Mouse (Mus musculus) adipose tissue, adult 10 weeks (tissue): Measurements from ENCODE around the gene Irs3. TPM values are rescaled to one million over a fixed set of nuclear protein-coding genes. Genes with fewer than 3 reads are reported as not detected.

Experiments used
- polyA plus RNA-seq: library from polyadenylated mRNA; stranded (reverse); fragments of 350-450 nt; fragmentation: Illumina TruSeq; extraction: RNeasy Lipid Tissue Mini Kit (QIAGEN cat#74804); gene quantifications from one replicate; pipeline ENCODE4 v1.2.3, GENCODE M21; 2014; ENCODE audit warnings: low read depth, low replicate concordance

The Irs3 gene
- polyA plus RNA-seq: 15.2 TPM

GRCm38 (mm10) chr5:137645652-137646091 is at the start of gene Irs3:
Gene Irs3, minus strand, starts transcription at chr5:137645714.

DNA sequence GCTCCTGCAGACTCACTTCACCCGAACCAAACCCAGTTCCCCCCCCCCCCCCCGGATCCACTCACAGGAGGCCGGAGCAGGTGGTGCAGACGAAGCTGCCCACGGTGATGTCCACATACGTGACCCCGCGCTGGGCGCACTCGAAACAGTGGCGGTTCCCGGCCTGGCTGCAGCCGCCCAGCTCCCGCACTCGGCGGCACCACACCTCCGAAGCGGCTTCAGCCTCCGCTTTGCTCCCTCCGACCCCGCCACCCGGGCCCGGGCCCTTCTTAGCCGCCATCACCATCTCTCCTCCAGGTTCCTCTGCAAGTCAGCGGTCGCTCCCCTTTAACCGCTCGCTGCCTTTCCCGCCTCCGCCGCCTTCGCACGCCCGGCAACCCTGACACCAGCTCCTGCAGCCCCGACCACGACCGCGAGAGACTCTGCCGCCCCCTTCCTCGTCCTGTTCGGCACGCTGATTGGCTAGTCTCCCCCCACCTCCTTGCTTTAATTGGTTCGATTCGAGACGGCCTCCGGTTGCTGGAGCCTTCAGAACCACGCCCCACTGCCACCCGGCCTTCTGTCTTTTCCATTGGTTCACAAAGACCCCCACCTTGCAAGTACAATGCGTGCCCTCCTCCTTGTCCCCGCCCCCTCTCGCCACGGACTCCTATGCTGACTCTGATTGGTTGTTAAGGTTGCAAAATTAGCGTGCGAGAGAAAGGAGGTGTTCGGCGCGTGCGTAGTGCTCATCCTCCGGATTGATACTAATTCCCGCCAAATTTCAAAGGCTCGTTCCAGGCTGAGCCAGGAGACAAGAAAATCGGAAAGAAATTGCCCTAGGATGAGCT is 39.0 kb upstream of the Irs3 start, which contains the start of gene Agfg2:
Gene Agfg2 (minus strand): TSS at position 433 of the 830 bp plus-strand sequence.

GRCm38 (mm10) chr5:137641054-137641453 is 4.5 kb downstream of the Irs3 start, which contains the start of gene Sap25:
Gene Sap25, plus strand, starts transcription at chr5:137641334.

DNA sequence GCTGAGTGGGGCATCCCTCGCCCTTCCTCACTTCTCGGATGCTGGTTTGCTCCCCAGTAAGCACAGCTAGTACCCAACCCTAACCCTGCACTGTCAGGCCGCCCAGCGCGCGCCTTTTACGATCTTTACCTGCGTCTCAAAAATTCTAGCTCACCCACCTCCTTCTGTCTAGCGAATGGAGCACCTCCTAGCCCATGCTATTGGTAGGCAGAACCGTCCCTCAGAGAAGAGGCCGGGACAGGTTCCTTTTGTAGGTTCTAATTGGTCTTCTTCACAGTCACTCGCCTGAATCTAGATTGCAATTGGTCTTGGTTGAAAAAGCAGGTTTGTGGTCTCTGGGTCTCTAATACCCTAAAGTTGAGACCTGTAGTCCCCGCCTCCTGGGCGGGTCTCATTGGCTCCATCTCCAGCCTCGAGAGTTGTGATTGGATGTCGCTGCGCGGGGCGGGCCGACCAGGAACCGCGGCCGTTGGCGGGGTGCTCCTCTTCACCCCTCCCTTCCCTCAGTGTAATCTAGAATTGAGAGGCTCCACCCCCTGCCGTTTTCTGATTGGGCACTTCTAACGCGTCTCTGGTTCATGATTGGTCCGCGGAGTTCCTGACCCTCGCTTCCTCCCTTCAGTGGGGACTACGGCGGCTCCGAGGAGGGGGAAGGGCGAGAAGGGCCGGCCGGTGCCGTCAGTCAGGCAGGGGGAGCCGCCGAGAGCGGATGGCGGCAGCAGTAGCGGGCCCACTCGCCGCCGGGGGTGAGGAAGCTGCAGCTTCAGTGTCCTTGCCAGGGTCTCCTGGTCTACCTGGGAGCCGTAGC is 16.8 kb downstream of the Irs3 start, which contains the start of the genes Fbxo24, Lrch4 and Gm20605:
Gene Fbxo24 (minus strand): TSS at position 505 of the 808 bp plus-strand sequence.
Gene Lrch4 (plus strand): TSS at position 624 of the 808 bp plus-strand sequence.
Gene Gm20605 (plus strand): TSS at position 678 of the 808 bp plus-strand sequence.

GRCm38 (mm10) chr5:137613550-137613949 is 32.0 kb downstream of the Irs3 start, which contains the start of gene Pcolce:
Gene Pcolce, minus strand, starts transcription at chr5:137613784.

GRCm38 (mm10) chr5:137600619-137601364 is 44.7 kb downstream of the Irs3 start, which contains the start of gene Mospd3:
Gene Mospd3, minus strand, starts transcription at chr5:137601058.

Other genes starting within 250 kb of the Irs3 start
- gene Zan, start 168.7 kb downstream of the Irs3 start, polyA plus RNA-seq: 0.25 TPM
- gene Pop7, start 143.2 kb downstream of the Irs3 start, polyA plus RNA-seq: 21.6 TPM
- gene Gigyf1, start 127.2 kb downstream of the Irs3 start, polyA plus RNA-seq: 25.5 TPM
- not detected for gene Epo, start 112.5 kb downstream of the Irs3 start, polyA plus RNA-seq
- 338 TPM for gene Gnb2, start 112.2 kb downstream of the Irs3 start, polyA plus RNA-seq
- 0.53 TPM for gene Actl6b, start 92.2 kb downstream of the Irs3 start, polyA plus RNA-seq
- 0.37 TPM for gene Tfr2, start 75.9 kb downstream of the Irs3 start, polyA plus RNA-seq
- 33.8 TPM for gene Mospd3, start 44.7 kb downstream of the Irs3 start, polyA plus RNA-seq
- gene Pcolce, start 31.9 kb downstream of the Irs3 start, polyA plus RNA-seq: 77.7 TPM
- gene Fbxo24, start 16.7 kb downstream of the Irs3 start, polyA plus RNA-seq: 1.9 TPM
- 42.0 TPM for gene Lrch4, start 16.6 kb downstream of the Irs3 start, polyA plus RNA-seq
- 19.6 TPM for gene Gm20605, start 16.5 kb downstream of the Irs3 start, polyA plus RNA-seq
- gene Sap25, start 4.4 kb downstream of the Irs3 start, polyA plus RNA-seq: 18.4 TPM
- gene Agfg2, start 39.0 kb upstream of the Irs3 start, polyA plus RNA-seq: 32.8 TPM
- 3.1 TPM for gene Nyap1, start 95.9 kb upstream of the Irs3 start, polyA plus RNA-seq
- 187 TPM for gene Tsc22d4, start 100.0 kb upstream of the Irs3 start, polyA plus RNA-seq
- 12.7 TPM for gene Ppp1r35, start 133.1 kb upstream of the Irs3 start, polyA plus RNA-seq
- gene Mepce, start 141.9 kb upstream of the Irs3 start, polyA plus RNA-seq: 38.5 TPM
- 8.0 TPM for gene Zcwpw1, start 142.1 kb upstream of the Irs3 start, polyA plus RNA-seq
- gene Pilra, start 190.6 kb upstream of the Irs3 start, polyA plus RNA-seq: 4.9 TPM
- gene Pilrb1, start 212.4 kb upstream of the Irs3 start, polyA plus RNA-seq: 4.2 TPM
- gene Pilrb2, start 226.1 kb upstream of the Irs3 start, polyA plus RNA-seq: 5.3 TPM